Mouse (Mus musculus): Measurements from ENCODE around the gene Gsta4. TPM values are rescaled to one million over a fixed set of nuclear protein-coding genes. Genes with fewer than 3 reads are reported as not detected.
"Not testable (repeated sequence)": the region's sequence is repeated elsewhere in the genome, so short reads cannot be mapped to it uniquely, and the experiment has no call there.

Gsta4 gene
- polyA plus RNA-seq, 1 experiment from 2014 or later = 19.5 TPM

GRCm38 (mm10) chr9:78165454-78165853, 17.1 kb upstream of the Gsta4 start:
- Histone ChIP-seq H3K4me2 (replicated peaks) (no peak overlapping the region), H3K27me3 (no peaks in the 10 kb centered on the region), H3K36me3 (peaks cover 83% of the 10 kb centered on the region), H3K9ac (replicated peaks) (no peak overlapping the region), H3K4me3 (replicated peaks) (no peak overlapping the region), H3K9me3 (no peaks in the 10 kb centered on the region), H3K27ac (no peak overlapping the region), H3K4me1 (replicated peaks) (no peaks in the 10 kb centered on the region)
- no peak for ATAC-seq
- WGBS = 93% methylated on average over 6 of the region's 6 CpGs

DNA sequence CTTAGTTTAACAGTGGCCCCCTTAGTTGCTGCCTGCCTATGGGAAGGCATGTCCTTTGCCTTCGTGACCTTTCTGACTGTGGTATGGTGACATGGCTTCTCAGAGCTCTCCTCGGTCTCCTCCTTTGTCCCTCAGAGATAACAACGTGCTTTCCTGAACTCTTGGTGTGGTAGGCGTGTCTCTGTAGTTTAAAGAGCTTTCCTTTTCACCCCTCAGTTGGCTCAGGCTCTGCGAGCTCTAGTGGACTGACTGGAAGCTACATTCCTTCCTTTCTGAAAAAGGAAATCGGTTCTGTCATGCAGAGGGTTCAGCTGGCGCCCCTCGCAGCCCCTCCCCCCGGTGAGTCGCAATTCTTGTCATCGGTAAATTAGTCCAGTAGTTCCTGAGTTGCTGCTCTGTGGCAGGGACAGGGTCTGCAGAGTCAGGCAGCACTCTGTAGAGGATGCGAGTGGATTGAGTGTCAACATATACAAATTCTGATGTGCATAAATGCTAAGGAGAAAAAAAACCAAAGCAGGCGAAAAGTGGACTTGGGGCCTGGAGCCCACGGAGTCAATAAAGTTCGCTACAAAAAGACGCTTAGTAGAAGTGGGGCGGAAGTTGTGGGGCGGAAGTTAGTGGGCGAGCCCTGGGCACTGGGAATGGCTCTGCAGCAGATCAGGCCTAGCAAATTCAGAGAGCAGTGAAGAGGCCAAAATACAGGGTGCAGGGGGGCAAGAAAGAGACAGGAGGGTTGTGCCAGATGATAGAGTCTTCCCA, 15.7 kb upstream of the Gsta4 start:
- Histone ChIP-seq H3K4me2 (replicated peaks) (no peak overlapping the region), H3K4me1 (replicated peaks) (no peaks in the 10 kb centered on the region), H3K27ac (no peak overlapping the region), H3K9me3 (no peaks in the 10 kb centered on the region), H3K36me3 (peaks cover 69% of the 10 kb centered on the region), H3K4me3 (replicated peaks) (no peak overlapping the region), H3K9ac (replicated peaks) (no peak overlapping the region), H3K27me3 (no peaks in the 10 kb centered on the region)
- 81% methylated on average over 19 of the region's 19 CpGs for WGBS
- ATAC-seq = no peak

DNA sequence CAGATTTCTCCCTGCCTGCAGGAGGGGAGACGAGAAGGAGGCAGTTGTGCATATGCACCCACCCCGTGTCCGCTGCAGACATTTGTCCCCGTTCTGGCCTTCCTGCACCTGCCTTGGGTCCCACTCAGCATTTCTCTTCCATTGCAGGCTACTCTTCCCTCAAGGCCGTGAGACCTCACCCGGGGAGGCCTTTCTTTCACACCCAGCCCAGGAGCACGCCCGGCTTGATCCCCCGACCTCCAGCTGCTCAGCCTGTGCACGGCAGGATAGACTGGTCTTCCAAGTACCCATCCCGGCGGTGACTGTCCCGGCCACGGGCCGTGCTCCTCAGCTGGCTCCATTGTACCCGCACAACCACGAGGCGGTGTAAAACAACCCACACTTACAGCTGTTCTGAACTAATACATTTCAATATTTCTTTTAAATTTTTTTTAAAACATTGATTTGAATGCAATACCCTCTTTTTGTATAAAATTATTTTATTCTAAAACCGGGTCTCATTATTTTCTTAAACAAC, 15.1 kb upstream of the Gsta4 start:
- Histone ChIP-seq H3K9ac (replicated peaks) (no peak overlapping the region), H3K27ac (no peak overlapping the region), H3K9me3 (no peaks in the 10 kb centered on the region), H3K4me2 (replicated peaks) (no peak overlapping the region), H3K27me3 (no peaks in the 10 kb centered on the region), H3K4me1 (replicated peaks) (no peaks in the 10 kb centered on the region), H3K4me3 (replicated peaks) (no peak overlapping the region), H3K36me3 (peaks cover 63% of the 10 kb centered on the region)
- 86% methylated on average over 19 of the region's 19 CpGs for WGBS
- no peak for ATAC-seq

DNA sequence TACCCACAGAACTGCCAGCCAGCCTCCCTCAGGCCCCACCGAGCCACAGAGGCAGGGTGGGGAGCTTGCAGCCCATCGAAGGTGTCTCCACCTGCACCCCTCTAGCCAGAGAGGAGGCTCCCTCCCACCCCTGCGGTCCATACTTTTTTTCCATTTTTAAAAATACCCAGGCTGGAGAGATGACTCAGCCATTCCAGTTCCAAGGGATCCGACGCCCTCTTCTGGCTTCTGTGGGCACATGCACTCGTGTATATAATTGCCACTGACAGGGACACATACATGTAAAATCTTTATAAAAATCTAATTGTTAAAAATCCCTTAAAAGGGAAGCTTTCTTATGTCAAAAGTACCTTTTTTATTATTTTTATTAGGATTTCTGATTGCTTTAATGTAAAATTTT, 13.7 kb upstream of the Gsta4 start:
- peaks cover 53% of the 10 kb centered on the region for H3K36me3 ChIP-seq
- H3K27me3 ChIP-seq = no peaks in the 10 kb centered on the region
- H3K4me3 ChIP-seq (replicated peaks) = no peak overlapping the region
- ATAC-seq = 0 out of 2 replicates have a peak, but pooled peaks have one; percentile 13
- no peaks in the 10 kb centered on the region for H3K4me1 ChIP-seq (replicated peaks)
- no peak overlapping the region for H3K27ac ChIP-seq
- no peak overlapping the region for H3K9ac ChIP-seq (replicated peaks)
- H3K4me2 ChIP-seq (replicated peaks) = no peak overlapping the region
- no peaks in the 10 kb centered on the region for H3K9me3 ChIP-seq
- WGBS = 97% methylated on average over 6 of the region's 6 CpGs

DNA sequence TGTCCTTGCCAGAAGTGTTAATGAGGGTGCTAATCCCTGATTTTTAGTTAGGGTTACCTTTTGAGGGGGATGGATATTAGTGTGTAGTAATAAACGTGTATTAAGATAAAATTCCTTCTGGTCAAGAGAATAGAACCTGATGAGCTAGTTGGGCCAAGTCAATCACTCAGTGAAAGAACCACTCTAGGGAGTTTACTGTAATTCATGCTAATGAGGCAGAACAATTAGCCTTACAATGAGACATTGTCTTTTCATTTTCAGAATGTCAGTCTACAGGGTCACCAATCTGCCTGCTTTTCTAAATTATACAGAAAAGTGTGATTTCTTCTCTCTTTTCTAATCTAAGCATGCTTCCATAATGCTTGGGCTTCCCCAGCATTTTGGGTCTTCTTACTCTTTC, 8.6 kb upstream of the Gsta4 start:
- WGBS = 51% methylated on average over 1 of the region's 1 CpGs
- H3K27ac ChIP-seq = no peak overlapping the region
- peaks cover 5% of the 10 kb centered on the region for H3K36me3 ChIP-seq
- no peak overlapping the region for H3K9ac ChIP-seq (replicated peaks)
- H3K4me3 ChIP-seq (replicated peaks) = no peak overlapping the region
- H3K27me3 ChIP-seq = no peaks in the 10 kb centered on the region
- no peaks in the 10 kb centered on the region for H3K9me3 ChIP-seq
- peaks cover 14% of the 10 kb centered on the region; the same call in 1 of the 2 replicates for H3K4me1 ChIP-seq (replicated peaks)
- H3K4me2 ChIP-seq (replicated peaks) = no peak overlapping the region
- ATAC-seq = no peak

DNA sequence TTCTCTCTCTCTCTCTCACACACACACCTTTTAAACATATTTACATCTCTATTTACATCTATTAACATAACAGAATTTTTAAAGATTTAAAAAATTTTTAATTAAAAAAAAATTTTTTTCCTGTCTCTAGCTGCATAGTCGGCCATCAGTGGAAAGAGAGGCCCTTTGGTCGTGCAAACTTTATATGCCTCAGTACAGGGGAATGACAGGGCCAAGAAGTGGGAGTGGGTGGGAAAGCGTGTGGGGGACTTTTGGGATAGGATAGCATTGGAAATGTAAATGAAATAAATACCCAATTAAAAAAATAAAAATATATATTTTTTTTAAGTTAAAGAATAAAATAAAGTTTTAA, 7.7 kb upstream of the Gsta4 start:
- not testable (repeated sequence) for H3K9ac ChIP-seq (replicated peaks); H3K9me3 ChIP-seq; H3K36me3 ChIP-seq; H3K4me3 ChIP-seq (replicated peaks); H3K27me3 ChIP-seq; H3K4me2 ChIP-seq (replicated peaks)
- Histone ChIP-seq H3K27ac (peak overlapping the region; percentile 35; the same call in 1 of the 2 replicates), H3K4me1 (replicated peaks) (peaks cover 14% of the 10 kb centered on the region; the same call in 1 of the 2 replicates)
- WGBS = 35% methylated on average over 3 of the region's 3 CpGs
- peak; percentile 46; the same call in 1 of the 2 replicates for ATAC-seq

DNA sequence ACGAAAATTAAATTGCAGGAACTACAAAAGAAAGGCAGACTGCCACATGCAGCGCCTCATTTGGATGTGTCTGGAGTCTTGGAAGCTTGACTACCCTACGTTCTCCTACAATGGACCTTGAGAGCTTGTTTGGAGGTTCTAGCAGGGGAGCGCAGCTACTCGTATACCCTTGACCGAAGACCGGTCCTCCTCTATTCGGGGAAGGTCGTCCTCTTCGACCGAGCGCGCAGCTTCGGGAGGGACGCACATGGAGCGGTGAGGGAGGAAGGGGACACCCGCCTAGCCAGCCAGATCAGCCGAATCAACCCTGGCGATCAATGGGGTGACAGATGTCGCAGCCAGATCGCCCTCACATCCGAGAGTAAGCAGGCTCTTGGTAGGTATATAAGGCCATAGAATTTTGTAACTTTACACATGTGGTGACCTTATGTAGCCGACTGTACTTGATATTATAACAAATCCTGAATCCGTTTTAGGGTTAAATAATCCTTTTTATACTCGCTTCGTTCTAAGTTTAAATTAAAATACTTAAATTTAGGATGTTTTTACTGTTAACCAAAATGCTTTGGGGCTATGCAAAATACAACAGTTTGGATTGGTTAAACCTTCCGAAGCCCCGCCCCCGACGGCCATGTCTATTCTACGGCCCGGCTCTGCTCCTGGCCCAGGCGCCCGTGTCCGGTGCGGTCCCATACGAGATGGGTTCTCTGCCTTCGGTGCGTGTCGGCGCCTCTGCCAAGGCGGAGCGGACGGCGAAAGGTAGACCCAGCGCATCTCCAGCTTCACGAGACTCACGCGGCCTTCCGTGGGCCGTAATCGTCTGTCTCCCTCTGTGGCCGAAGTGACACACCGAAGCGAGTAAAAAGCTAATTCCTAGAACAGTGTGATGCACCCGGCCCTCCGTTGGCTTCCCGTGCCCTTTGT, 7.0 kb upstream of the Gsta4 start:
- ATAC-seq = peak; percentile 98
- Histone ChIP-seq H3K4me3 (replicated peaks) (peak overlapping the region; percentile 56), H3K27me3 (no peaks in the 10 kb centered on the region), H3K4me2 (replicated peaks) (peak overlapping the region; percentile 60), H3K9me3 (no peaks in the 10 kb centered on the region), H3K4me1 (replicated peaks) (peaks cover 14% of the 10 kb centered on the region; the same call in 1 of the 2 replicates), H3K27ac (peak overlapping the region; percentile 98), H3K9ac (replicated peaks) (peak overlapping the region; percentile 77), H3K36me3 (no peaks in the 10 kb centered on the region)
- WGBS = under 1% methylated on average over 51 of the region's 58 CpGs

GRCm38 (mm10) chr9:78176201-78176727, 6.3 kb upstream of the Gsta4 start:
- Histone ChIP-seq H3K36me3 (no peaks in the 10 kb centered on the region), H3K27me3 (no peaks in the 10 kb centered on the region), H3K27ac (peak overlapping the region; percentile 98), H3K9ac (replicated peaks) (peak overlapping the region; percentile 77), H3K4me2 (replicated peaks) (peak overlapping the region; percentile 60), H3K4me1 (replicated peaks) (peaks cover 14% of the 10 kb centered on the region; the same call in 1 of the 2 replicates), H3K9me3 (no peaks in the 10 kb centered on the region), H3K4me3 (replicated peaks) (peak overlapping the region; percentile 56)
- 1% methylated on average over 22 of the region's 22 CpGs for WGBS
- peak; percentile 78 for ATAC-seq

DNA sequence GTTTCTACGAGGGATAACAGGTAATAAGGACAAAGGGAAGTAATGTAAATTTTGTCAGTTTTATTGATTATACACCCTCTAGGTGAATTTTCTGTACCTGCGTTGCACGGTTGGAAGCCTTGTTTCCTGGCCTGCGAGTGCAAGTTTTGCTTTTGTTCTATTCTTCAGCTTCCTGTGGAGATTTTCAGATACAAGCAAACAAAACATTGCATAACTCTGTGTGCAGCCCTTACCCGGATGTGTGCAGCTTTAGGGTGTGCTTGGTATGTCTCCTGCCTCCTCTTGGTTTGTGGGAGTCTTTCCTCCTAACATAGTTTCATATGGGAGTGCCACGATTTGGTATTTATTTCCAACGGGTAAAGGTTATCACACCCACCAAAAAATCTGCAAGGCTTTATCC, 5.7 kb upstream of the Gsta4 start:
- peak overlapping the region; percentile 98 for H3K27ac ChIP-seq
- WGBS = 49% methylated on average over 7 of the region's 7 CpGs
- H3K4me1 ChIP-seq (replicated peaks) = peaks cover 14% of the 10 kb centered on the region; the same call in 1 of the 2 replicates
- H3K27me3 ChIP-seq = no peaks in the 10 kb centered on the region
- no peaks in the 10 kb centered on the region for H3K36me3 ChIP-seq
- H3K4me3 ChIP-seq (replicated peaks) = peak overlapping the region; percentile 56
- peak overlapping the region; percentile 60 for H3K4me2 ChIP-seq (replicated peaks)
- H3K9ac ChIP-seq (replicated peaks) = peak overlapping the region; percentile 77
- no peak for ATAC-seq
- H3K9me3 ChIP-seq = no peaks in the 10 kb centered on the region

DNA sequence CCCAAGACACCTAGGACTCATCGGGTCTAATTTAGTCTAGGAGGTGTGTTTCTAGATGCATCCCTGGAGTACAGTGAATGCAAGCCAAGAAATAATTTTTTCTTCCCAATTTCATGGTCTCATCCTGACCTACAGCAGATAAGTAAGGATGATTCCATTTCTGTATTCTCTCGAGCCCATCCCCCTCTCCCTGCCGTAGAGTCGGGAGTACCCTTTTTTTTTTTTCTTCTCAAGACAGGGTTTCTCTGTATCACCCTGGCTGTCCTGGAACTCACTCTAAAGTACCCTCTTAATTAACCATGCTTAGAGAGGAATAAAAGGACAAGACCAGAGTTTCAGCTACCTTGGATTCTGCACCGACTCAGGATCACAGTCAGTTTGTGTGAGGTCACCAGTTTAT, 4.4 kb upstream of the Gsta4 start:
- no peak overlapping the region for H3K27ac ChIP-seq
- H3K4me2 ChIP-seq (replicated peaks) = no peak overlapping the region
- H3K36me3 ChIP-seq = no peaks in the 10 kb centered on the region
- H3K4me1 ChIP-seq (replicated peaks) = peaks cover 14% of the 10 kb centered on the region; the same call in 1 of the 2 replicates
- WGBS = 84% methylated on average over 5 of the region's 5 CpGs
- H3K4me3 ChIP-seq (replicated peaks) = no peak overlapping the region
- ATAC-seq = no peak
- H3K9me3 ChIP-seq = no peaks in the 10 kb centered on the region
- no peaks in the 10 kb centered on the region for H3K27me3 ChIP-seq
- H3K9ac ChIP-seq (replicated peaks) = no peak overlapping the region

GRCm38 (mm10) chr9:78179071-78179470, 3.5 kb upstream of the Gsta4 start:
- H3K4me1 ChIP-seq (replicated peaks) = peaks cover 14% of the 10 kb centered on the region; the same call in 1 of the 2 replicates
- H3K4me3 ChIP-seq (replicated peaks) = no peak overlapping the region
- 92% methylated on average over 2 of the region's 2 CpGs for WGBS
- H3K36me3 ChIP-seq = no peaks in the 10 kb centered on the region
- no peak overlapping the region for H3K4me2 ChIP-seq (replicated peaks)
- H3K27ac ChIP-seq = no peak overlapping the region
- no peak for ATAC-seq
- no peaks in the 10 kb centered on the region for H3K27me3 ChIP-seq
- H3K9ac ChIP-seq (replicated peaks) = no peak overlapping the region
- no peaks in the 10 kb centered on the region for H3K9me3 ChIP-seq

GRCm38 (mm10) chr9:78185686-78186085, 3.1 kb downstream of the Gsta4 start:
- Histone ChIP-seq H3K27me3 (peaks cover 5% of the 10 kb centered on the region; the same call in 1 of the 2 replicates), H3K27ac (no peak overlapping the region), H3K9ac (replicated peaks) (no peak overlapping the region), H3K4me1 (replicated peaks) (peaks cover 3% of the 10 kb centered on the region), H3K4me2 (replicated peaks) (no peak overlapping the region), H3K36me3 (no peaks in the 10 kb centered on the region), H3K9me3 (no peaks in the 10 kb centered on the region), H3K4me3 (replicated peaks) (no peak overlapping the region)
- ATAC-seq = no peak
- 91% methylated on average over 9 of the region's 9 CpGs for whole genome bisulfite sequencing

Data from midbrain, embryonic 13.5 days (tissue).